Mouse (Mus musculus) spleen, postnatal 36 days (tissue): ENCODE data around the gene Cblc.
A peak's percentile ranks its signal among the peaks of the same experiment; 100 is the strongest.
"Not testable (repeated sequence)": the region's sequence is repeated elsewhere in the genome, so short reads cannot be mapped to it uniquely, and the experiment has no call there.

Experiments used
- DNase-seq, 2 experiments: peaks; one replicate each; pipeline ENCODE4 v3.0.0; 2022; ENCODE audit warnings: low spot score in 2 of 2, mixed read lengths in 1 of 2

Gene Cblc

DNA sequence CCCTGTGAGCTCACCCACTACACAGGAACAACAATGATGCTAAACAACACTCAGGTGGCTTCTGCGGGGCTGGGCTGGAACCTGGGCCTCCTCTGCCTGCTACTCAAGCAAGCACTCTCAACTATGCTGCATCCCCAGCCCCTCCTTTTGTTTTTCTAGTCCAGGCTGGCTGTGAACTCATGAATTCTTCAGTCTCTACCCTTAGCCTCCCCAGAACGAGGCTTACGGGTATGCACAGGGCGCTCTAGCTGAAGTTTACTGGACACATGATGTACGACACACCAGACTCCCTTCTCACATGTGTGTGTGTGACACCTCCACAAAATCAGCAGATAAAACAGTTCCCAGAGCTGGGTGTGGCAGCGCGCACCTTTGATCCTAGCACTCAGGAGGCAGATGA is 22.3 kb upstream of the Cblc start:
- no peak for DNase-seq

DNA sequence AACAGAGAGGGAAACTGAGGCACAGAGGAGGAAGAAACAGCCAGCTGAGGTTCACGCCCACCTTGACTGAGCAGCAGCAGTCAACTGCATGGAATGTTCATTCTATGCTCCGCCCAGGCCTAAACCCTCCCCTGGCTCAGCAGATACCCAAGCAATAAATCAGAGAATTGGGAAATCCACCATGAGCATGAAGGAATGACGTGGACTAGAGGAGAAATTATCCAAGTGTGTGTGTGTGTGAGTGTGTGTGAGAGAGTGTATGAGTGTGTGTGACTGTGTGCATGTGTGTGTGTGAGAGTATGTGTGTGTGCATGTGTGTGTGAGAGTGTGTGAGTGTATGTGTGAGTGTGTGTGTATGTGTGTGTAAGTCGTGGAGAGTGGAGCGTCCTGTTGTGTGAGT is 21.8 kb upstream of the Cblc start:
- no peak for DNase-seq

DNA sequence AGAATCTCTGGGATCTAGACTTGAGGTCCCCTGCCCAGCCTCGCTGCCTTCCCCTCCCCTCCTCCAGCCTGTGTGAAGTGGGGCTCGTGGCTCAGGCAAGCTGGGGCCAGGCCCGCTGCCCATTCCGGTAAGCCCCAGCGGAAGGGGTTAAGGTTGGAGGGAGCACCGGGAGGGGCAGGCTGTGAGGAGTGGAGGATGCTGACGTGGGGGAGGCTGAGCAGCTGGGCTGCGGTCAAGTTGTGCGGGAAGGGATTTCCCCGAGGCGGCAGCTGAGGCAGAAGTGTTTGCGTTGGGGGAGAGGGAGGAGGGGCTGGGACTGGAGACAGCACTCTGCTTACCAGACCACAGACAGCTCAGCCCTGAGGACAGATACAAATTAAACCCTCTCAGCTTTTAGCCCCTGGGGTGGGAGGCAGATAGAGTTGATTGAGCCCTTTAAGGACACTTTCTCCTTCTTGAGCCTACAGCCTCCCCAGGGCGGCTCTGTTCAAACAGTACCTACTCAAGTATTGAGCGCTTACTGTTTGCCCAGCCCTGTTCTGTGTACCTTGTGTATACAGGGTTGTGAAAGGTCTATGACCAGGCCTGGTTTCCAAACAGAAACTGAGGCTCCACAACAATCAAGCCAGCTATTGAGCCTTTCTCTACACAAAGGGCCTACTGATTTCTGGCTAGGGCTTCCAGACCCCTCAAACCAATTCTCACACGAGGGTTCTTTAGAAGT is 20.9 kb upstream of the Cblc start:
- peak; percentile 96 to 98 for DNase-seq

GRCm38 (mm10) chr7:19816224-19816771 is 19.7 kb upstream of the Cblc start:
- DNase-seq: peak; percentile 91 to 94

DNA sequence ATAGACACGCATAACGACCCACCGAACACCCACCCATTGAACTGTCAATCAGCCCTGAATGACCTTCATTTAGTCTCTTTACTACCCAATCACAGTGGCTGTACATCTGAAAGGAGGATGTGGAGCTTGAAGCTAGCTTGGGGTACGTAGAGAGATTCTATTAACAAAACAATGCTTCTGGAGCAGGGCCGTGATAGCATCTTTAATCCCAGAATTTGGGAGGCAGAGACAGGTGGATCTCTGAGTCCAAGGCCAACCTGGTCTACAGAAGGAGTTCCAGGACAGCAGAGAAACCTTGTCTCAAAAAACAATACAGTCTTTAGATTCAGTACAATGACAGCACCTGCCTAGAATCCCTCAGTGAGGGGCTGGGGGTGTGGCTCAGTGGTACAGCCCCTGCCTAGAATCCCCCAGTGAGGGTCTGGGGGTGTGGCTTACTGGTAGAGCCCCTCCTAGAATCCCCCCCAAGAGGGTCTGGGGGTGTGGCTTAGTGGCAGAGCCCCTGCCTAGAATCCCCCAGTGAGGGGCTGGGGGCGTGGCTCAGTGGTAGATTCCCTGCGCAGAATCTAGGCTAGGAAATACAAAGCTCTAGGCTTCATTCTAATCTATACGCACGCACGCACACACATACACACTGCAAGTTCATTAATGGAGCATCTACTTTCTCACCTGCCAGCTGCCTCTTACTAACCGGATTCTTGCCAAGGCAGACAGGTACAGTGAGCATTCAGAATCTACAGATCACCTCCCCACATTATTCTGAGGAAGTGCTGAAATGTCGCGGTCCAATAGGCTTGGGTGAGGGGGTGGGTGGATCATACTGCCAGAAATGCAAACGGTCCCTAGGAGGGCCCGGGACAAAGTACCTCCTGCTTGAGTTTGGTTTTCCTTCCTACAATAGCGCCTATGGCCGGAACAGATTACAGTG is 19.0 kb upstream of the Cblc start:
- peak; percentile 60 to 65 for DNase-seq

DNA sequence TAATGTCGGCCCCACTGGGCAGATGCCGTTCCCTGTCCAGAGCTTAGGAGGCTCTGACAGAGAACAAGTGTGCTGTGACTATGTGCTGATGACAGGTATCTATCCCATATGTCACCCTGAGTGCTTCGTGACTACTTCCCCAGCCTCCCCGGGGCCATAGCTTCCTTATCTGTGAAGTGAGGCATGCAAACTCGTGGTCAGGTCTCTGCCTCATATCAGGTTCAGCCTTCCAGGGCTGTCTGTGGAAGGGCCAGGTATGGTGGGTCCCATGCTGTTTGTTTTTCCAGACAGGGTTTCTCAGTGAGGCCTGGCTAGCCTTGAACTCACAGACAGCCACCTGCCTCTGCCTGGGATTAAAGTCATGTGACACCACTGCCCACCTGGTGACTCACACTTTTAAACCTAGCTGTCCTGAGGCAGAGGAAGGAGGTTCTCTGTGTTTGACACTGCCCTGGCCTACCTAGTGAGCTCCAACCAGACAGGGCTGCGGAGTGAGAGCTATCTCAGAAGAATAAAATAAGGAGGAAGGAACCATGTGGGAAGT is 17.0 kb upstream of the Cblc start:
- no peak for DNase-seq

GRCm38 (mm10) chr7:19813161-19813560 is 16.6 kb upstream of the Cblc start:
- no peak for DNase-seq

GRCm38 (mm10) chr7:19811114-19811513 is 14.5 kb upstream of the Cblc start:
- peak; percentile 58 to 67 for DNase-seq

GRCm38 (mm10) chr7:19809369-19809768 is 12.8 kb upstream of the Cblc start:
- no peak for DNase-seq

DNA sequence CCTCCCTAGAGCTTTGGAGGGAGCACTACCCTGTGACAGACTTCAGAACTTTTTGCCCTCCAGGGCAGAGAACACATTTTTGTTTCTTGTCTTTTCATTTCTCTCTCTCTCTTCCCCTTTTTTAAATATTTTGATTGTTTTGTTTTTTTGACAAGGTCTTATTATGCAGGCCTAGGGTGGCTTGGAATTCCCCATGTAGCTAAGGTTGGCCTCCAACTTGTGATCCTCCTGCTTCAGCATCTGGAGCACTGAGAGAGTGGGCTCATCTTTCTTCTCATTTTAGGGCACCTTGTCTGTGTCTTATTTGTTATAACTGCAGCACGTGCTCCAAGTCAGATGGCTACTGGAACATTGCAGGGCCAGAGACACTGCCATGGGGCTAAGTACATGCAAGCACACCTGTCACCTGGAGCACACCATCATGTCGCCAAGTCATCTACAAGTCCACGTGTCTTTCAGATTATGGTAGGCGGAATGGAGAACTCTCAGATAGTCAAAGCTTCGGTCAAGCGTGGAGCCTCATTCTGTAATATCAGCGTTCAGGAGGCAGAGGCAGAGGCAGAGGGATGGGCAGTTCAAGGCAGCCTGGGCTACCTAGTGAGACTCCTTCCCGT is 9.9 kb upstream of the Cblc start:
- DNase-seq: peak; percentile 54 to 65

DNA sequence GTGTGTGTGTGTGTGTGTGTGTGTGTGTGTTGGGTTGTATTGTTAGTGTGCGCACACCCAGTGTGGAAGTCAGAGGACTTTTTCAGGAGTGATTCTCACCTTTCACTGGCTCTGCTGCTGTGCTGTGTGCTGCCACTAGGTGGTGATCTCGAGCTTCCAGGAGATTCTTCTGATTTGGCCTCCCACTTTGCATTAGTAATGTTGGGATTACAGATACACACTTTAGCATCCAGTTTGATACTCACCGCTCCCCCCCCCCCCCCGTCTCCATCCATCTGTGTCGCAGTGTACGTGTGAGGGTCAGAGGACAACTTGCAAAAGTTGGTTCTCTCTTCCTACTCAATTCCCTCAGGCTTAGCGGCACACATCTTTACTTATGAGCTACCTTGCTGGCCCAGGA is 6.4 kb upstream of the Cblc start:
- DNase-seq: peak; percentile 49 to 74

- no peak for DNase-seq
Measured at GRCm38 (mm10) chr7:19800764-19801163, 4.2 kb upstream of the Cblc start.

- no peak for DNase-seq
Measured at GRCm38 (mm10) chr7:19796254-19796653, 355 bp downstream of the Cblc start.

DNA sequence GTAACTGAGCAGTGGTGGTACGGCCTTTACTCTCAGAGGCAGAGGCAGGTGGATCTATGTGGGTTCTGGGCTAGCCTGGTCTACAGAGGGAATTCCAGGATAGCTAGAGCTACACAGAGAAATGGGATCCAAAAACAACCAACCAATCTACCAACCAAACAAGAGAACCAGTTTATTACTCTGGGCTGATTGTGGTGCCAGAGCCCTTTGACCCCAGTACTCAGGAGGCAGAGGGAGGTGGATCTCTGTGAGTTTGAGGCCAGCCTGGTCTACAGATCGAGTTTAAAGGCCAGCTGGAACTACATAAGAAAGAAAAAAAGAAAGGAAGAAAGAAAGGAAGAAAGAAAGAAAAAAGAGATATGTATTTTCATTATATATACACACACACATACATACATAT is 1.4 kb downstream of the Cblc start:
- no peak for DNase-seq

GRCm38 (mm10) chr7:19792701-19793630 is 3.6 kb downstream of the Cblc start:
- DNase-seq: no peak

GRCm38 (mm10) chr7:19791504-19791903 is 5.1 kb downstream of the Cblc start:
- DNase-seq: not testable (repeated sequence)

GRCm38 (mm10) chr7:19789904-19790347 is 6.7 kb downstream of the Cblc start:
- peak; percentile 73 to 80 for DNase-seq

DNA sequence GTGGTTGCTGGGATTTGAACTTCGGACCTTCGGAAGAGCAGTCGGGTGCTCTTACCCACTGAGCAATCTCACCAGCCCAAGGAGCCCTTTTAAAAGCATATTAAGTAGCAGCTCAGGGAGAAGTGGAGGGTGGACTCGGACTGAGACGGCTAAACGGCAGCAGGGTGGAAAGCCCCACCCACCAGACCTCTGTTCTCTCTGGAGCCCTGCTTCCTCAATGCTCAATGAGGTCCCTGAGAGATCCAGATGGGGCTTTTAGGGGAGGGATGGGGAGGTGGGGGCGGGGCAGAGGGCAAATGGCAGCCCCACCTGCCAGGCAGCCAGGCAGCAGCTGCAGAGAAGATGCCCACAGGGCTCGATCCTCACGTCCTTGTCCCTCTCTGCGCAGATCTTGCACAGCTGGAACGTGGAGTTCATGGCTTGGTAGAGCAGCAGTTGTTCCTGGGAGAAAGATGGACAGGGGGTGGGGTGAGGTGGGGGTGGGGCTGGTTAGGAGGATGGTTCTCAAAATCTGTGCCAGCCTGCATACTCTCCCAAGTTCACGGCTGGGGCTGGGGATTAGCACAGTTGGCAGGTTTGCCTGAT is 10.6 kb downstream of the Cblc start:
- DNase-seq: no peak

DNA sequence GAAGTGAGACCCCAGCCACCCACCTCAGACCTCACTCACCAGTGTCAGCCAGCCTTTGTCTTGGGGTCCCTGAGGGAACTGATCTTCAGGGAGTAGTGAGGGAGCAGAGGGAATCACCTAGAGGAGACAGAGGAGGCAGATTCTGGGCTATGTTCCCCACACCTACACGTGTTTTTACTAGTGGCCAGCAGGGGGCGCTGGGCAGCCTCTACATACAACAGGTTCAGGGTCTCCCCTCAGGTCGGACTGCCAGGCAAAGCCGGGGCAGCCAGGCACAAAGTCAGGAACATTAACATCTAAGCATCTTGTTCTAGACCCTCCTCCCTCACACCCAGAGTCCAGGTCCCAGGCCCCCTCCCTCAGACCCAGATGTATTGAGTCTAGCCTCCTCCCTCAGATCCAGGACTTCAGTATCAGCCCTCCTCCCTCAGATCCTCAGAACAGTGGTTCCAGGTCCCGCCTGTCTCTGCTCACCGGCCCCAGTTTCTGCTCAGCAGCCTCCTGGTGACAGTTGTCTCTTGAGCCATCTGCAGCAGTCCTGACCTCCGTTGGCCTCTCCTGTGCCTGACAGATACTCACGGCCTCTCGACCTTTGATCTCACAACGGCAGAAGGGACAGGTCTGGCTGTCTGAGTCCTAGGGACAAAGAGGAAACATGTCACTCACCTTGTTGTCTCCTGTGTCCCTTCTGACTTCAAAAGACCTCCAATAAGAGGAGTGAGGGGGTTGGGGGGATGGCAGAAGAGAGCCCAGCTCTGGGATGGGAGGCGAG is 11.7 kb downstream of the Cblc start:
- DNase-seq: no peak

DNA sequence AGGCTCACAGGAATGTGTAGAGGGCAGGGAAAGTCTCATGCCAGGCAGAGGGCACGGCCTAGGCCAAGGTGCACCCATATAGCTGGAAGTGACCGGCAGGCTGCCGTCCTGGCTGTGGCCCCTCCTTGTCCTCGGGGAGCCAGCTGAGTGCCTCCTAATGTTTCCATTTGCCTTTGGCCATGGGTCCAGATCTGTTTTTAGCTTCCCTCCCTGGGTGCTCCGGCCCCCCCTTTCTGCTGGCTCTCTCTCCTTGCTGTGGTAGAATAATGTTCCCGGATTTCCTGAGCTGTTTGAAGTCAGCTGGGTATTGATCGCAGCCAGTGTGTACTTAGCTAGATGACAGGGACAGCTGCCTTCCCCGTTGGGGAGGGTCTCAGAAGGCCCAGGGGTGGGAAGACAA is 13.0 kb downstream of the Cblc start:
- DNase-seq: no peak
